Mouse (Mus musculus) liver, adult 2 months (tissue): ENCODE results near the gene Ces3b. TPM values are rescaled to one million over a fixed set of nuclear protein-coding genes. Genes with fewer than 3 reads are reported as not detected.

ENCODE experiments used
- DNase-seq: peaks from one replicate; pipeline ENCODE4 v3.0.0-alpha.2; 2011; ENCODE audit warnings: low read depth, low spot score; ENCODE audit errors: extremely low read depth
- H3K27ac ChIP-seq: fragments of 200-500 bp; replicated peaks from 2 replicates; pipeline ENCODE4 v1.5.1; 2012; ENCODE audit warnings: low read depth, mild to moderate bottlenecking, control low read depth, inconsistent platforms, low read length; ENCODE audit not compliant: insufficient read depth
- H3K27me3 ChIP-seq: fragments of 200-500 bp; 2 replicates; pipeline ENCODE4 v1.6.1; 2012; ENCODE audit warnings: mild to moderate bottlenecking, moderate library complexity, low read length, inconsistent platforms; ENCODE audit not compliant: control insufficient read depth, insufficient read depth
- H3K36me3 ChIP-seq: fragments of 200-500 bp; 2 replicates; pipeline ENCODE4 v1.6.1; 2012; ENCODE audit warnings: low read length, inconsistent platforms; ENCODE audit not compliant: control insufficient read depth, insufficient read depth
- H3K4me1 ChIP-seq: fragments of 200-500 bp; 2 replicates; pipeline ENCODE4 v1.6.1; 2011; ENCODE audit warnings: low read length; ENCODE audit not compliant: control insufficient read depth, insufficient read depth
- H3K4me3 ChIP-seq: fragments of 200-500 bp; 2 replicates; pipeline ENCODE4 v1.5.1; 2011; ENCODE audit warnings: low read depth, mild to moderate bottlenecking, control low read depth, low read length, moderate library complexity; ENCODE audit not compliant: insufficient read depth
- H3K79me2 ChIP-seq: fragments of 200-500 bp; 2 replicates; pipeline ENCODE4 v1.6.1; 2012; ENCODE audit warnings: inconsistent platforms, mild to moderate bottlenecking, low read length, moderate library complexity; ENCODE audit not compliant: control insufficient read depth, insufficient read depth
- H3K9ac ChIP-seq: fragments of 200-500 bp; 2 replicates; pipeline ENCODE4 v1.6.1; 2012; ENCODE audit warnings: low read depth, mild to moderate bottlenecking, control low read depth, inconsistent platforms, low read length
- CTCF ChIP-seq: fragments of 200-500 bp; IDR thresholded peaks from 2 replicates; pipeline ENCODE4 v1.5.1; 2011; ENCODE audit warnings: low read depth, low read length, control low read depth
- POLR2A ChIP-seq: fragments of 200-500 bp; IDR thresholded peaks from 2 replicates; pipeline ENCODE4 v1.6.1; 2011; ENCODE audit warnings: low read length, control low read depth; ENCODE audit not compliant: insufficient read depth; ENCODE audit errors: extremely low read depth
- WGBS: fragments of 180-500 bp; shearing (Covaris S2); methylation state at CpG from one replicate; pipeline ENCODE4 v1.1.7; 2018; 5-methylcytosine and 5-hydroxymethylcytosine counted together
- polyA plus RNA-seq: library from polyadenylated mRNA; depleted of rRNA; stranded (reverse); fragments of >200 nt; gene quantifications from 2 replicates; pipeline ENCODE4 v1.2.3, GENCODE M21; 2012; rRNA removed
- total RNA-seq: library from RNA; depleted of rRNA; stranded (reverse); fragments of >200 nt; gene quantifications from 2 replicates; pipeline ENCODE4 v1.2.3, GENCODE M21; 2014; rRNA removed

The Ces3b gene
- total and polyA plus RNA-seq, 2 experiments = 453 to 504 TPM

DNA sequence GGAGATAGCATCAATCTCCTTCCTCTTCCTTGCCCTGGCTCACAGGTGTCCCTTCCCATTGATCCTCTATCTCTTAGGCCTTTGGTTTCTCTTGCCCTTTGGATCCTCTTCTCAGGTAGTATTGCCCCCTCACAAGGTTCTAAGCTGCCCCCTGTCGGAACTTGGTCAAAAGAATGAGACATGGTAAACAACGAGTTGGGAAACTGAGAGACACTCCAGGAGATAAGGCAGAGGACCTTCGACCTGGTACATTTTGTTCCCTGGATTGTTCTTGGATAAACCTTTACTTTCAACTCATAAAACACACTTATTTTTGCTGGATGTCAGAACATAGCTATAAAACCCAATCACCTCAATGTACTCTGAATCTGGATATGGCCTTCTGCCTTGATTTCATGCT lies 20.7 kb downstream of the Ces3b start:
- no peaks in the 10 kb centered on the region for H3K36me3 ChIP-seq
- 17% methylated on average over 3 of the region's 3 CpGs for whole genome bisulfite sequencing
- DNase-seq = peak; percentile 95
- peaks cover 19% of the 10 kb centered on the region for H3K4me1 ChIP-seq
- TF ChIP-seq CTCF (peak; percentile 20), POLR2A (no peak)
- H3K79me2 ChIP-seq = no peaks in the 10 kb centered on the region
- no peaks in the 10 kb centered on the region for H3K27me3 ChIP-seq
- no peak overlapping the region for H3K4me3 ChIP-seq
- H3K9ac ChIP-seq = peak overlapping the region; percentile 75
- H3K27ac ChIP-seq = peak overlapping the region; percentile 99

DNA sequence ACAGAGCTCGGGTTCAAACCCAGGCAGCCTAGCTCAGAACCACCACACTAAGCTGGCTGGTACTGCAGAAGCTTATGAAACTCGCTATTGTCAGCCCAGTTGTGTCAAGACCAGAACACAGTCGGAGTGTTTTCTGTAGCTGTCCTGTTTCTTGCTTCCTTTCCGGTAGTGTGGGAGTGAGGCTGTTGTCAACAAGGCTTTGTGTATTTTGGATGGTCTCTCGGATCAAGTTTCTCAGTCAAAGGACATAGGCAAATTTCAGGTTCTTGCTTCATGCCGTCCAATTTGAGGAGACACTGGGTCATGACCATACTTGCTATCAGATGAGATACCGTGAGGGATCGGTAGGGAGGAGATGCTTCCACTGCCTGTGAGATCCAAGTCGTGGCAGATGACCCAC lies 46.3 kb downstream of the Ces3b start:
- TF ChIP-seq POLR2A = no peak
- no peak for TF ChIP-seq CTCF
- Histone ChIP-seq H3K36me3 (no peaks in the 10 kb centered on the region), H3K79me2 (no peaks in the 10 kb centered on the region), H3K27me3 (no peaks in the 10 kb centered on the region), H3K27ac (peak overlapping the region; percentile 69), H3K4me1 (peaks cover 24% of the 10 kb centered on the region), H3K9ac (no peak overlapping the region), H3K4me3 (no peak overlapping the region)
- WGBS = 22% methylated on average over 9 of the region's 9 CpGs
- DNase-seq = peak; percentile 95

DNA sequence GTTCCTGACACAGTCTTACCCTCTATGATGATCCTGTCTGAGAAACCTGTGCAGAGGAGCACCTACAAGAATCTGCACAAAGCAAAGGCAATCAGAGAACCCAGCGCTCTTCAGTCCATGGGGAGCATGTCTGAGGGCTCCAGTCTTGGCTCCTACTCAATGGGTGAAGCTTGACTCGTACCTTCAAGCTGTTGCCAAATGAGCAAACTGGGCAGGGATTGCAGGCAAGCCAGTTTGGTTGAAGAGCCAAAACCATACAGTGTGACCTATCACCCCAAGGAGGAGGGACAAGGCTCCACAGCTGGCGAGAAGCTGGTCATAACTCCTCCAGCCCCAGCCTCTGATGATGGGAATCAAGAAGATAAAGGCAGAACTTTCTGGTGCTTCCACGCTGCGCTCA lies 48.0 kb downstream of the Ces3b start, which contains the start of gene Ces4a:
TSS of gene Ces4a (plus strand) at position 292 of the 400 bp plus-strand sequence.
- no peak within 1 kb of the TSS for H3K4me3 ChIP-seq
- H3K79me2 ChIP-seq = no peaks in the 10 kb centered on the region
- DNase-seq = peak; percentile 82
- 49% methylated on average over 5 of the region's 5 CpGs for WGBS
- no peaks in the 10 kb centered on the region for H3K36me3 ChIP-seq
- no peak within 1 kb of the TSS; the same call in 1 of the 2 replicates for H3K27ac ChIP-seq
- H3K9ac ChIP-seq = no peak within 1 kb of the TSS
- H3K4me1 ChIP-seq = peaks cover 24% of the 10 kb centered on the region
- TF ChIP-seq POLR2A = no peak
- TF ChIP-seq CTCF = no peak
- no peaks in the 10 kb centered on the region for H3K27me3 ChIP-seq

DNA sequence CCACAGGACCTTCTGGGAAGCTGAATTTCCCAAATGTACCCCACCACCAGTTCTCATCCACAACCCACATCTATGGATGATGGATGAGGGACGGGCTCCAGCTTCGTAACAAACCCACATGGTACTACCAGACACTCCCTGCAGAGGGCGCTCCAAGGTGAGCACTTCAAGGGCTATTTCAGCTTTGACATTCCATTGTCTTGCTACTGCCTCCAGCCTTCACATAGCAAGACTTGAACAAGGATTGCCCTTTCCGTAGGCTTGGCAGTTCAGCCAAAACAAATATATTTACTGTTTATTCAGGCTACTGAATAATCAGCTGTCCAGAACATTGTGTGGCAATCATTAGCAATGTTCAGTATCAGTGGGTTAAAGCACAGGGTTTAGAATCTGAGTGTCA lies 54.9 kb downstream of the Ces3b start:
- TF ChIP-seq POLR2A (no peak), CTCF (peak; percentile 85)
- H3K27me3 ChIP-seq = no peaks in the 10 kb centered on the region
- no peaks in the 10 kb centered on the region for H3K4me1 ChIP-seq
- DNase-seq = peak; percentile 99
- no peak overlapping the region for H3K27ac ChIP-seq
- 4% methylated on average over 4 of the region's 4 CpGs for WGBS
- H3K79me2 ChIP-seq = no peaks in the 10 kb centered on the region
- no peak overlapping the region for H3K9ac ChIP-seq
- no peaks in the 10 kb centered on the region for H3K36me3 ChIP-seq
- no peak overlapping the region for H3K4me3 ChIP-seq

DNA sequence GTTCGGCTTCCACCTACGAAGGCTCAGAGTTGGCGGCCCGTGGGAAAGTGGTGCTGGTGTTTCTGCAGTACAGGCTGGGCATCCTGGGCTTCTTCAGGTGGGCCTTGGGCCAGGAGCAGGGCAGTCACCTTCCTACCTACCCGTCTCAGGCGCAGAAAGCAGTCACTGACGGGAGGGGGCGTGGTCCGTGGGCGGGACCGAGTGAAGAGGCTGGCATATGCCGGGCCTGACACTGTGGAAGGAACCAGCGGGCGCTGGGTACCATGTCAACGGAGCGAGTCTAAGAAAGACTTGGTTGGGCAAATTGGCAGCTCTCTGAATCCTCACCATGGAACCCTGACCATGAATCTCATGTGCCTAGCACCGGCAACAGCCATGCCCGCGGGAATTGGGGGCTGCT lies 58.8 kb downstream of the Ces3b start:
- TF ChIP-seq POLR2A (no peak), CTCF (no peak)
- Histone ChIP-seq H3K4me1 (no peaks in the 10 kb centered on the region), H3K27ac (no peak overlapping the region), H3K36me3 (no peaks in the 10 kb centered on the region), H3K27me3 (no peaks in the 10 kb centered on the region), H3K9ac (no peak overlapping the region), H3K79me2 (no peaks in the 10 kb centered on the region), H3K4me3 (no peak overlapping the region)
- 35% methylated on average over 19 of the region's 19 CpGs for WGBS
- DNase-seq = no peak

Other genes starting within 250 kb of the Ces3b start
- gene Ces2c, start 236.7 kb upstream of the Ces3b start, total RNA-seq = 27.8 and 111 TPM in 2 replicates
- gene Ces2c, start 236.7 kb upstream of the Ces3b start, polyA plus RNA-seq = 36.1 and 49.1 TPM in 2 replicates
- 120 and 259 TPM in 2 replicates for gene Ces2e, start 157.5 kb upstream of the Ces3b start, total RNA-seq
- 137 and 182 TPM in 2 replicates for gene Ces2e, start 157.5 kb upstream of the Ces3b start, polyA plus RNA-seq
- gene Ces2f, start 136.4 kb upstream of the Ces3b start, total RNA-seq = not detected in 2 replicates
- not detected in 2 replicates for gene Ces2f, start 136.4 kb upstream of the Ces3b start, polyA plus RNA-seq
- 34.6 and 36.9 TPM in 2 replicates for gene Ces2g, start 122.0 kb upstream of the Ces3b start, total RNA-seq
- 19.6 and 31.6 TPM in 2 replicates for gene Ces2g, start 122.0 kb upstream of the Ces3b start, polyA plus RNA-seq
- gene Ces2h, start 82.9 kb upstream of the Ces3b start, total RNA-seq = 0.07 and 0.18 TPM in 2 replicates
- gene Ces2h, start 82.9 kb upstream of the Ces3b start, polyA plus RNA-seq = 0.22 and 0.26 TPM in 2 replicates
- gene Ces3a, start 35.2 kb upstream of the Ces3b start, total RNA-seq = 819 and 925 TPM in 2 replicates
- 768 and 1,045 TPM in 2 replicates for gene Ces3a, start 35.2 kb upstream of the Ces3b start, polyA plus RNA-seq
- gene Ces4a, start 48.0 kb downstream of the Ces3b start, total RNA-seq = 0.13 and 0.55 TPM in 2 replicates
- 0.09 and 0.93 TPM in 2 replicates for gene Ces4a, start 48.0 kb downstream of the Ces3b start, polyA plus RNA-seq
- gene Cbfb, start 86.9 kb downstream of the Ces3b start, total RNA-seq = 13.2 and 15.7 TPM in 2 replicates
- 1.8 and 2.8 TPM in 2 replicates for gene Cbfb, start 86.9 kb downstream of the Ces3b start, polyA plus RNA-seq
- gene D230025D16Rik, start 141.4 kb downstream of the Ces3b start, total RNA-seq = 67.3 and 67.5 TPM in 2 replicates
- 39.0 and 54.9 TPM in 2 replicates for gene D230025D16Rik, start 141.4 kb downstream of the Ces3b start, polyA plus RNA-seq
- 0.74 and 0.87 TPM in 2 replicates for gene B3gnt9, start 171.4 kb downstream of the Ces3b start, total RNA-seq
- 1.2 and 1.4 TPM in 2 replicates for gene B3gnt9, start 171.4 kb downstream of the Ces3b start, polyA plus RNA-seq
- 11.8 and 12.3 TPM in 2 replicates for gene Tradd, start 180.9 kb downstream of the Ces3b start, total RNA-seq
- gene Tradd, start 180.9 kb downstream of the Ces3b start, polyA plus RNA-seq = 16.1 and 18.6 TPM in 2 replicates
- gene Fbxl8, start 180.9 kb downstream of the Ces3b start, total RNA-seq = 1.9 and 3.4 TPM in 2 replicates
- 6.7 and 7.3 TPM in 2 replicates for gene Fbxl8, start 180.9 kb downstream of the Ces3b start, polyA plus RNA-seq
- gene Hsf4, start 186.0 kb downstream of the Ces3b start, total RNA-seq = 4.4 and 4.8 TPM in 2 replicates
- gene Hsf4, start 186.0 kb downstream of the Ces3b start, polyA plus RNA-seq = 9.4 and 11.0 TPM in 2 replicates
- 0.27 and 0.37 TPM in 2 replicates for gene Nol3, start 192.4 kb downstream of the Ces3b start, total RNA-seq
- 0.40 and 0.43 TPM in 2 replicates for gene Nol3, start 192.4 kb downstream of the Ces3b start, polyA plus RNA-seq
- gene 4931428F04Rik, start 206.1 kb downstream of the Ces3b start, total RNA-seq = 0.46 and 1.0 TPM in 2 replicates
- 0.92 and 1.7 TPM in 2 replicates for gene 4931428F04Rik, start 206.1 kb downstream of the Ces3b start, polyA plus RNA-seq
- gene Exoc3l, start 212.3 kb downstream of the Ces3b start, total RNA-seq = 3.6 TPM in 2 replicates
- 4.6 and 9.3 TPM in 2 replicates for gene Exoc3l, start 212.3 kb downstream of the Ces3b start, polyA plus RNA-seq
- 4.4 and 7.2 TPM in 2 replicates for gene E2f4, start 213.9 kb downstream of the Ces3b start, total RNA-seq
- 41.7 and 59.0 TPM in 2 replicates for gene E2f4, start 213.9 kb downstream of the Ces3b start, polyA plus RNA-seq
- 16.8 and 19.5 TPM in 2 replicates for gene Elmo3, start 221.8 kb downstream of the Ces3b start, total RNA-seq
- 32.4 and 33.4 TPM in 2 replicates for gene Elmo3, start 221.8 kb downstream of the Ces3b start, polyA plus RNA-seq
- 3.0 and 3.2 TPM in 2 replicates for gene Lrrc29, start 242.5 kb downstream of the Ces3b start, total RNA-seq
- gene Lrrc29, start 242.5 kb downstream of the Ces3b start, polyA plus RNA-seq = 7.9 and 12.9 TPM in 2 replicates
- gene Tmem208, start 242.6 kb downstream of the Ces3b start, total RNA-seq = 97.9 and 104 TPM in 2 replicates
- 87.5 and 90.9 TPM in 2 replicates for gene Tmem208, start 242.6 kb downstream of the Ces3b start, polyA plus RNA-seq